Mouse (Mus musculus): ENCODE results near the gene Sema3a.

DNA sequence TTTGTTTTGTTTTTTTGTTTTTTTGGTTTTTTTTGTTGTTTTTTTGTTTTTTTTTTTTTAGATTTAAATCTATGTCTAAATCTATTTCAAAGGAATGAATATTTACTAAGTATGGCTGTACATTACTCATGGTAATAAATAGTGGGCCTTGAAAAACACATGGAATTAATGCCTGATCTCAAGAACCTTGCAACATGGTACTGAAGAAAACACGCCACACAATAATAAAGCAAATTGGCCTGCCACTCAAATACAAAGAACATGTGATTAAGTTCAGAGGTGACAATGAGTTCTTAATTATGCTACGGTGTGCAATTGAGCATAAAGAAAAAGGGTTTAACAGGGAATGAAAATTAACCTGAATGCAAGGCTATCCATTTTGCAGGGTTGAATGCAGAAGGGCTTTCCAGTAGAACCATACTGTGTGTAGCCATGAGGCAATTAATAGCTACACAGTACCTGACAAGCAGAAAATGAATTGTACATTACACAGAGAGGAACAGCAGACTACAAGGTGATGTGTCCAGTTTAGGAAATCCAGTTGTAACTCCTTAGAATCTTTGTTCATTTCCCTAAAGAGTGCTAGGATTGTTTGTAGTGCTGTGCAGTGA lies 288.8 kb downstream of the Sema3a start:
- no peak for TF ChIP-seq GATA1 (IDR thresholded peaks at IDR 0.05; ENCODE audit: low read length)
- no peak for TF ChIP-seq TAL1 (IDR thresholded peaks at IDR 0.05; ENCODE audit: low read length)
